Mouse (Mus musculus) megakaryocyte-erythroid progenitor cell, adult 5-6 weeks (primary cell): Measurements from ENCODE around the gene Aff1. TPM values are rescaled to one million over a fixed set of nuclear protein-coding genes. Genes with fewer than 3 reads are reported as not detected.

Experiments used
- ATAC-seq: replicated peaks from 2 replicates; pipeline ENCODE4 v1.8.0; 2016; ENCODE audit warnings: mild to moderate bottlenecking, inconsistent platforms; ENCODE audit not compliant: severe bottlenecking, poor library complexity, low FRiP score, low TSS enrichment
- total RNA-seq, 2 experiments: library from RNA; stranded (forward) in 1 of 2; stranded (reverse) in 1 of 2; fragments of 200-1000, 215-1000 nt in 1 of 2; fragments of >200 nt in 1 of 2; fragmentation: Nextera tagmentation in 1 of 2; gene quantifications; 2 replicates each; pipeline ENCODE4 v1.2.3; 2014 to 2017

Aff1 gene
- total RNA-seq, 2 experiments from 2014 or later: 15.6 to 58.0 TPM

DNA sequence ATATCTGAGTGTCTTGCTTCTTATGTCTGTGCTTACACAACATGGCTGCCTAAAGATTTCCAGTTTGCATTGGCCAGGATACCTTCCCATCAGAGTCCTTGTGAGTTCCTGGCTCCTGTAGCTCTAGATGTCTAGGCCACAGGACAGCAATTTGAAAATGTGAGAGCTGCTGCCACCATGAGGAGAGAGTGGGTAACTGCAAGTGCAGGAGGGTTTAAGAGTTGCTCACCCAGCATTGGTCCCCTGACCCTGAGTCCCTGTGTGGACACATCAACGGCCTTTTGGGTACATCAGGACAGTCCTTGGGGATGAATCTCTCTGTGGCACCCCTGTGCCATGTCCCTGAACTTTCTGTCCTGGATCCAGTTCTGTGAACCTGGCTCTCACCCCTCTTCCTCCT, 125.6 kb downstream of the Aff1 start:
- ATAC-seq: peak; percentile 74

DNA sequence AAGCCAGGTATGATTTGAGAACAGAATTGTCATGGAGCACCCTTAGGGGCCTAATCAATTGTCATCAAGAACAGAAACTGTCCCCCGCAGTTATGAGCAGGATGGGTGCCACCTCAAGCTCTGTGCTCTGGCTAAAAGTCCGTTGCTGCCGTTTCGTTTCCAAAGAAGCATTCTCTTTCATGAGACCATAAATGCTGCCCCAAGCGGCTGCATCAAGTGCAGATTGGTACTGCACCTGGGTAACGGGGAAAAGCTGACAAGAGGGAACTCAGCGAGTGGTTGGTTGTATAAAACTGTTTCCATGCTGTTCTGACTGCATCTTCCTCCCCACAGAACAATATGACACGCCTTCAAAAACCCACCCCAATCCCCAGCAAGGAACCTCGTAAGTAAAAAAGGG, 126.4 kb downstream of the Aff1 start:
- no peak for ATAC-seq

DNA sequence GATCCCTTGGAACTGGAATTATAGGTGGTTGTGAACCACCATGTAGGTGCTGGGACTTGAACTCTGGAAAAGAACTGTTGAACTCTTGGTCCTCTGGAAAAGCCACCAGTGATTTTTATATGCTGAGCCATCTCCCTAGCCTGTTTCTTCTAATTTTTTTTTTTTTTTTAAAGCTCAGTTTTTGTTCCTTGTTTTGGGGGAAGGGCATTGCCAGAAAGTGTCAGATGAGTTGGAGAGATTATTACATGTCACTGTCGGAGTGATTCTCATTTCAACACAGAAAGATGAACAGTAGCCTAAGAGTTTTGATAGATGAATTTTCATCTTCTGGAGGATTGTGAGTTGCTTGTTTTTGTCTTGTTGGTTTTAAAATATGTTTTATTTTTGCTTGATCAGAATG, 127.5 kb downstream of the Aff1 start:
- ATAC-seq: no peak

DNA sequence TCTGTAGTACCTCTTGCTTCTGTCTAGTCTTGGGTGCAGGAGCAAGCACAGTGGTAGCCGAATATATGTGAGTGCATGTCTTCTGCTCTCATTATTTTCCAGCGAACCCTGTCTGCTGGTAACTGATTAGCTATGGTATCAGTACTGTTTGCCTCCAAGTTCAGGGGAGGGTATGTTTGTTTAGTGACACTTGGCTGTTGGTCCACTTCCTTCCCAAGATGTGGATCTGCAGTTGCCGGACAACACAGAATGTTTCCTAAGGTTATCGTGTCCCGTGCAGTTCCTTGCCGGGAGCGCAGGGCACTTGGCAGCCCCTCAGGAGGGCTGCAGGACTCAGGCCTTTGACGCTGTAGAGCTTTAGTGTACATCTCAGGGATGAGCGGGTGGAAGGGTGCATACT, 128.9 kb downstream of the Aff1 start:
- ATAC-seq: 0 out of 2 replicates have a peak, but pooled peaks have one; percentile 35

DNA sequence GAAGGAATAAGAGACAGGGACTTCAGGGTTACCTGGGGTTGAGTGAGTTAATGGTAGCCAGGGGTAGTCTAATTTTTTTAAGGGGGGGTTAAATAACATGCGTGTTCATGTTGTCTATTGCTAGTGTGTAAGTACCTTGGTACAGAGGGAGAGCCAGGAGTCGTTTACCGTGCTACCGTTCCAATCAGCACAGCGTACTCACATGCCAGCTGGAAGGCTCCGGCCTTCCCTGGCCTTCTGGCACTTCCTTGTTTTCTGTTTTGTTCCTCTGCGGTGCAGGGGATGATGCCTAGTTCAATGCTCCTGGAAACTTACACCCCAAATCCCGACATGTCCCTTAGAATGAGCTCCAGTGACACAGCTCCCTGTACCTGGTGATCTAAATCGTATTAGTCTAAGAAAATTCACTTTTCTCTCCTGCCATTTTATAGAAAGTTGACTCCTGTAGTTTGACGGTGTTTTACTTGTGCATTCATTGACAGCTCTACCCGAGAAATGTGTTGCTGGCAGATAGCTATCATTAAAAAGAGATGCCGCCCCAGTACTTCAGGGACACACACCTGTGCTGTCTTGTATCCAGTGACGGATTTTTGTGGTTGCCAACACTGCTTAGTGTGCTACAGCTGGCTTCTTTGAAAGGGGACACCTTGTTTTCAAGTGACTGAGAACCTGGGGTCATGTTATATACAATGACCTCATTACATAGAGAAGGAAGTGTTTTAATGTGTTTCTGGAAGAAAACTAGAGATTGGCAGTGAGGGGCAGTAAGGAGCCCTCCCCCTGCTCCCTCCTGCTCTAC, 129.5 kb downstream of the Aff1 start:
- ATAC-seq: no peak

DNA sequence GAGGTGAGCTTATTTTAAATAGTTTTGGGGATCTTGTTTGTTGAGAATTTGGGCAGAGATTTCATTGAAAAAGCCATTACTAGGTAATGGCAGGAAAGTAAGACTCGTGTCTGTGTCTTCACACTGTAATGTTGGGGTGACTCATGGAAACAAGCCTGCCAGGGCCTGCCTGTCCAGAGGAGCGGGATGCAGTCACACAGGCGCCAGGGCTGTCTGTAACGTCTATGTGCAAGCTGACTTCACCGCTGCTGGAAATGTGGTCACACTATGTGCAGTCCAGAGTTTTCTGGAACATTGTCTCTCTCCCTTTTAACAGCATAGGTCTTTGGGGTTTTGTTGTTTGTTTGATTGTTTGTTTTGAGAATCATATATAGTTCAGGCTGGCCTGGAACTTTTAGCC, 130.8 kb downstream of the Aff1 start:
- ATAC-seq: no peak

DNA sequence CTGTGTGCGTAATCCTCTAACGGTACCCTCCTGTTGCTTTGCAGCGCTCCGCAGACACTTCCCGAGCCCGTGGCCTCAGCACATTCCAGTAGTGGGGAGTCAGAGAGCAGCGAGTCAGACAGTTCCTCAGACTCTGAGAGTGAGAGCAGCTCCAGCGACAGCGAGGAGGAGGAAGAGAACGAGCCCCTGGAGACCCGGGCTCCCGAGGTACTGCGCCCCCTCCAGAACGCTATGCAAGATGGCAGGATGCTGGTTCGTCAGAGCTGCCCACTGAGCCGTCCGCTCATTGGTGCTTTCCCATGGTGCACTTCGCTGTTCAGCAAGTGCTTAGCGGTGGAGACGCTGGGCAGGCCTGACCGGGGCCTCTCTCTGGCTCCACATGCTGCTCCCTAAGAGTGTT, 136.1 kb downstream of the Aff1 start:
- no peak for ATAC-seq

DNA sequence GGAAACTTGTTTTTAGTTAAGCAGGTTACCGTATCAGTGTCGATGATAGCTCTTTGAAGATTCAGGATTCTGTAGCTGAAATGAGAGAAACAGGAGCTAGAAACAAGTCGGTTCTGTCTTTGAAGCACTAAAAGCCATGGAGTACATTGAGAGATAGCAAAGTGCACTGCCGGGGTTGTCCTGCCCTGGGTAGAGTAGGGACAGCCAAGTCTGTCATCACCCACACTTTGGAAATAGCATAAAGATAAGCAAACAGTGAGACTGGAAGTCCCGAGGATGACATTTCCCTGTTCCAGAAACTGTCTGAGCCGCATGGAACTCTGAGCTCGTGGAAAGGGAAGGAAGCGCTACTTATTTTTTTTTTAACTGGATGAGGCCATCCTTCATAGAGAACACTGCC, 136.6 kb downstream of the Aff1 start:
- no peak for ATAC-seq

DNA sequence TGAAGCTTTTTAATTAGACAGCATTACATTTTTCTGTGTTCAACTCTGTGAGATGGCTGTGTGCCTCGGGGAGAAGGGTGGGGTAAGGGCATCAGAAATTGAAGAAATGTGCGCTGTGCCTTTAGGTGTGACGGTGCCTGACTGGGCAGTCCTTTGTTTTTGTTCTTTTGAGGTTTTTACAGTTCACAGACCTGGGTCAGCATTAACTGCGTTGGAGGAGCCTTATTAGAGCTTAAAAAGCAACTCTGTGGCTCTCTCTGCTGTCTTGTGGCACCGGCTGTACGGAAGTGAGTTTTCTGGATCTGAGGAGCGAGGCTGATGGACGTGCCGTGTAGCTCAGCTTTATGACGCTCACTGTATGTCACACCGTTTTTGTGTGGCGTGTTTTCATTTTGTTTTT, 137.0 kb downstream of the Aff1 start:
- ATAC-seq: no peak

DNA sequence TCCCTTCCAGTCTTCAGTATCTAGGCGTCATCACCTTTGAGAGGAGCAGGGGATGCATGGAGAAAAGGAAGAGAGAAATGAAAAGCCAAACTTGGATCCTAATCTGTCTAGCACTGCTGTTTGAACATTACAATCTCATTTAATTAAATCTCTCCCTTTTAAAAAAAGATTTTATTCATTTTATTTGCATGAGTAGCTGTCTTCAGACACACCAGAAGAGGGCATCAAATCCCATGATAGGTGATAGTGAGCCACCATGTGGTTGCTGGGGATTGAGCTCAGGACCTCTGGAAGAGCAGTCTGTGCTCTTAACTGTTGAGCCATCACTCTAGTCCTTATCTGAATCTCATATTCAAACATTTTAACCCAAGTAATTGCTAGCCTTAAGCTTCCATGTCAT, 138.7 kb downstream of the Aff1 start:
- no peak for ATAC-seq

DNA sequence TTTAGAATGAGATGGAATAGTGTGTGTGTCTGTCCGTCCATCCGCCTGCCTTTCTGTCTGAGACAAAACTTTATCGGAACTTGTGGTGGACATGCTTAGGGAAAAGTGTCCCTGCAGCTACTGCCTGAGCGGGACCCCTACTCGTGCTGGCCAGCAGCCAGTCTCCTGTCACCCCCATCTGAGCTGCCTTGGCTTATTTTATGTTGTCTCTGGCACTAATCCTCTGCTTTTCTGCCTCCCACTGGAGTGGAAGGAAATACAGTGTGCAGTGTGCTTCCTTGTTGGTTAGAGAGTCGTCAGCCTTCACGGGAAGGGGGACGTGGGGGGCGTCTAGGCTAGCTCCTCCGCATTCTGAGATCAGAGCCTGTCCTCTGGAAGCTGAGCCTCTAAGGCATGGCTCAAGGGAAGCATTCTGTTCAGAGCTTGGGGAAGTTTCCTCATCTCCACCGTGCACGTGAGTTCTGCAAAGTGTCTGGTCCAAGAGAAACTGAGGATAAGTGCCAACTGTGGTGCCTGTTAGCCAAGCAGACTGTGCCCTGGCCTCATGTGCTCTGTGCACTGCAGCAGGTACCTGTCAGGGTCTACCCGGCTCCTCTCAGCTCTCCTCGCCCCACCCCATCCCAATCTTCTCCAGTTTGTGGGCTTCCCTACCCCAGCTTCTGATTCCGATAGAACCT, 143.4 kb downstream of the Aff1 start:
- no peak for ATAC-seq

DNA sequence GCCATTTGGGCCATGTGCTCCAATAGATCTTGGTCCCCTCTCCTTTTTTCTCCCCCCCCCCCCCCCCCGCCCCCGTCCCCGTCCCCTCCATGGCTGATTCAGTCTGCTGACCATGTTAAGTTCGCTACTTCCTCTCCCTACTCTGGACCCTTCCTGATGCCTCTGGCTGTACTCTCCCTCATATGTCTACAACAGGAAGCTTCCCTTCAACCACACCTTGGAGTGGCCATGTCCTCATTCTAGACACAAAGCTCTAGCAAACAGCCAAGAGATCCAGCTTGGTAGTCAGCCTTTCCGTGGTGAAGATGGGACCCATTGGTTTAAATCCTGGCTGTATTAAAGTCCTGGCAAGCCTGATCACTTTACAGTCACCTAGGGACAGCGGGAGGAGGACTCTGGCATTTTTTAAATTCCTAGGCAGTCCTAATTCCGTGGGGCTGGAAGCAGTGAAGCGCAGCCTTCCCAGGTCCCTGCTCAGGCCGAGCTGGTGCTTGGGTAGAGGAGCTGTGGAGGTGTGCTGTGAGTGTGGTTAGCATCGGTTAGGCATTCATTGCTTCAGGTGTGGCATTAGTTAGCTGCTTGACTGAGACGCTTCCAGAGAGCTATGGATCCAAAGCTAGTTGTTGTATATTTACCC, 144.1 kb downstream of the Aff1 start:
- ATAC-seq: no peak

DNA sequence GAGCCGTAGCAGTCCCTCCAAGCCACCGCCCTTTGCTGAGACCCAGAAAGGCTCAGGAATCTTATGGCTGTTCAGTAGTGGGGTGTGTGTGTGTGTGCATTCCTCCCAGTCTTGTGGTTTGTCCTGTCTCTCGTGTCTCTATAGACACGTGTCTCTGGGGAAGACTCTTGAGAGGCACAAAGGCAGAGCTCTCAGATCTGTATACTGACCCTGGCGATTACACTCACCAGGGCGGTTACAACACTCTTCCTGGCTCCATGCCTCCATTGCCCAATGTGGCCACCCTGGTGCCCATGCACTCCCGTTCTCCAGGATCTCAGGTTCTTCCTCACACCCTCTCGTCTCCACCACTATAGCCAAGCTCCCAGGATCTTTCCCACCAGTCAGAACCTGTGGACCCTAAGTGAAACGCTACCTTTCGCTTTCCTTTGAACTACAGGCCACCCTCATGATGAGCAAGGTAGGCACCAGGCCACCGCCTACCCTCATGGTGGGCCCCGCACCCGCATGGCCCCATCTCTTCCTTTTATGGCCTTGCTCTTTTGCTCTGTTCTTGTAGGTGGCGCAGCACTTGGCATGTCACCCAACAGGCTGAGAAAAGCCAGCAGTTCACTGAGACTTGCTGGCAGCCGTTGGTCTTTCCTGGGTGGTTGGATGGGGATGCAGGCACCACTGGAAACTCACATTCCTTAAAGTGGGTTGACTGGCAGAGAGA, 146.5 kb downstream of the Aff1 start:
- ATAC-seq: no peak

DNA sequence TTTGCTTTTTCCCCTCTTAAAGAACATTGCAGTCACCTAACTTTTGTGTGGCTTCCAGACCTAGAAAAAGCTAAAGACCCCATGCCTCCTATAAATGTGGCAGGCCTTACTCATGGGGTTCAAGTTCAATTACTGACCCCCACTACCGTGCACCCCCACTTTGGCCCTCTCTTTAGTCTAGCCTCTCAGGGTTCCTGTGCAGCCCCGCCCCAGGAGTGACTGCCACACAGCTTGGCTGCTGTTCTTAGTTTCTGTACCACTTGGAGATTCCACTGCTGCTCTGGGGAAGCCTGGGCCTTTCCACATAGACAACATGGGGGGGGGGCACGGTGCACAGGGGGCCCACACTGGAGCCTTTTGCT, 147.1 kb downstream of the Aff1 start:
- ATAC-seq: no peak

DNA sequence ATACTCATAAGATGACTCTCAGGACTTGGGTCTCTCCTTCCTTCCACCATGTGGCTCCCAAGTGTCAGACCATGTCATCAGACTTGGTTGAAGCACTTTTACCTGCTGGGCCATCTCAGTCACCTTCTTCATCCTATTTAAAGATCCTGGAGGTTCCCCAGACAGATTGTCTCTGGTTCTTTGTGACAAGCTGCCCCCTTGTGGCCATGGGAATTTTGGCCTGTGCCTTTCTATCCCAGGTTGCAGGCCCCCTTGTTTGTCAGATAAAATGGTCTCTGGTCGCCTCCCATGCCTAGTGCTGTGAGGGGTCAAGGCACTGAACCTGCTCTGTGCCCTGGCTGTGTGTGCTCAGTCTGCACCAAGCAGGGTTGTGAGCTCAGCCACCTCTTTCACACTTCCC, 151.8 kb downstream of the Aff1 start:
- peak; percentile 21; the same call in 1 of the 2 replicates for ATAC-seq

DNA sequence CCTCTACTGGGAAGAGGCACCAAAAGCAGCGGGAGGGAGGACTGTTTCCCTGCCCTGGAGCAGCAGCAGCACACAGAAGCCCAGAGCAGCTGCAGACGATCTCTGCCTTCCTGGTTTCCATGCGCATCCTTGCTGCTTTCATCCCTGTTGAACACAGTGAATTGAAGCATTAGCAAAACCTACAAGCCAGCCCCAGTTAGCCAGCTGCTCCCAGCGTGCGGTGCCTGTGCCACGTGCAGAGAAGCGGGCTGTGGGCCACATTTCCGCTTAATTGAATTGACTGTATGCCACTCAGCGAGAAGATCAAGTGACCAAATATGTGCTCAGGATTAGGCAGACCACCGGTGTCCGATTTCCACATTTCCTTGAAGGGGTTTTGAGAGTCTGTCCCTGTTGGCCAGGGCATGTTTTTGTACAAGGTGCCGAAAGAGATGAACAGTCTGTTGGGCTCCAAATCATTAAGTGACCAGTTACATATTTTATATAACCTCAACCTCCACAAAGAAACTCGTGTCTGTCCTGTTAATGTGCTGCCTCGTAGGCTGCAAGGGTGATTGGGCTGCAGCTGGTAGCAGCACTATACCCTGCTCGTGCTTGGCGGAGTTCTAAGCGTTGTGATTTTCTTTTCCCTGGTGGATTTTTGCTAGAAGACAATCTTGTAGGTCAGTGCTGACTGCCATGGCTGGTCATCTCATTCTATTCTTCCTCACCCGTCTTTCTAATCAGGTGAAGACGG, 153.4 kb downstream of the Aff1 start:
- no peak for ATAC-seq

DNA sequence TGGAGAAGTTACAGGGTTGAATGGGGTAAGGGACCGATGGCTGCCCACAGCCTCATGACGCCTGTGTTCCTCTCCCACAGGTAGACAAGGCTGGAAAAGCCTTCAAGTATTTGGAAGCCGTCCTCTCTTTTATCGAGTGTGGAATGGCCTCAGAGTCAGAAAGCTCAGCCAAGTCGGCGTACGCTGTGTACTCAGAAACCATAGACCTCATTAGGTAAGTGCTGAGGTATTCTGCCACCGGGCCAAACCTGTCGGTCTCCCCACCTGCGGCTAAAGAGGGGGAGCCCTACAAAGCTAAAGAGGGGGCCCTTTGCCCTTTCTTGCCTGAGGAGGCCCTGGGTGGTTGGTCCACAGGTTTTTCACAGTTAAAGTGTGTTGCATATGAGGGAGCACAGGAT, 154.0 kb downstream of the Aff1 start:
- ATAC-seq: no peak

DNA sequence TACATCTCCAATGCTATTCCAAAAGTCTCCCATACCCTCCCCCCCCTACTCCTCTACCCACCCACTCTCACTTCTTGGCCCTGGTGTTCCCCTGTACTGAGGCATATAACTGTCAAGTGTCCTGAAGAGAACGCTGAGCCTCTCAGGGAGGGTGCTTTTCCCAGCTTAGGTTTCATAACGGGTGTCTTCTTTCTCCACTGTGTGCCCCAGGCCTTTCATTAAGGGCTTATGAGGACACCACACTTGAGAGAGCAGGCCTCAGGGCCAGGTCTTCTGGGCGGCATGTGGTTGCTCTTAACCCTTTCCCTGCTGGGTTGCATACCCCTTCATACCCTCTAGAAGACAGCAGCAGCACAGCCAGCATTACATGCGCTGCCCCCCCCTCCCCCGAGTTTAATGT, 154.4 kb downstream of the Aff1 start:
- no peak for ATAC-seq

DNA sequence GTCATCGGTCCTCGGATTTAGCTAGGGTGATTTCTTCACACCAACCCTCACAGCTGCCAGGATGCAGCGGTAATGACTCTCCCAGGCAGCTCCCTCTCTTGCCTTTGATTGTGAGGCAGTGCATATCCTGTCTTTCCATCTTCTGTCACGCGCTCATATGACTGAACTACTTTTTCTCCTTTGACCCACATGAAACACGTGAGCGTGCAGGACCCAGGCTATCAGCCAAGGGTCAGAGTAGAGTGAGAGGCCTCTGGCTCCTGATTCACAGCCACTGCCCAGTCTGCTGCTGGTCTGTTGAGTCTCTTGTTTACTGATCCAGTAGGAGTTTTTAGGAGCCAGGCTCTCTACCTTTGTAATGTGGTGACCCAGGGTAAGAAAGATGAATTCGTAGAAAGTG, 156.4 kb downstream of the Aff1 start:
- ATAC-seq: no peak
